Mouse (Mus musculus): ENCODE measurements at regions not wholly inside any gene's neighbourhood (a gene's known extent, or its start where the extent isn't known, plus 50 kb on each side); places are given as distances from the start of the nearest gene placed in this dataset.

DNA sequence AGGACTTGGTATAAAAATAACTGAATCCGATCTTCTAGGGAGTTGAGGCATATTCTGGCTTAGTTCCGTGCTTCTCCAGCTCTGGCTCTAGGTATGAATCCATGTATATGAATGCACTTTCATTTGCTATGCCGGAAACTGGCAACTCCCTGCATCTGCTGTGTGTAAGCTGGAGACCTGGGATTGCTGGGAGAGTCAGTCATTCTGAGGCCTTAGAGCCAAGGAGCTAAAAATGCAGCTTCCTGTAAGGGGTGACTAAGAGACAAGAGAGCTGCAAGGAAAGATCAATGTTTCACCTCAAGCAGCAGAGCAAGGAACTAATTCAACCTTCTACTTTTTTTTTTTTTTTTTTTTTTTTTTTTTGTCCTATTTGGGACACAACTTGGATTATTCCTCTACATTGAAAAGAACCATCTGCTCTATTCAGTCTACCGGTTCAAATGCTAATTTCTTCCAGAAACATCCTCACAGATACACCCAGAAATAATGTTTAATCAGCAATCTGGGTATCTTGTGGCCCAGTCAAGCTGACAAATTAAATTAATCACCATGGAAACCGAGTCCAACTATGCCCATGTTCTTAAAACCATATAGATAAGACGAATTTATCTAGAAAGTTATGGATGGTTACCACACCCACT, 292.2 kb upstream of the Map3k7 start:
- H3K9ac ChIP-seq (ENCODE audit: low read depth, low read length), result no peak overlapping the region
- no peaks in the 10 kb centered on the region for H3K27me3 ChIP-seq (replicated peaks; ENCODE audit: control insufficient read depth, insufficient read depth, low read length)
- 55% methylated on average over 6 of the region's 6 CpGs for WGBS
- H3K36me3 ChIP-seq (ENCODE audit: control insufficient read depth, insufficient read depth, low read length), result no peaks in the 10 kb centered on the region
- H3K27ac ChIP-seq (ENCODE audit: low read depth, low read length), result no peak overlapping the region
- H3K4me3 ChIP-seq (ENCODE audit: low read length), result no peak overlapping the region
- H3K4me2 ChIP-seq (ENCODE audit: low read length), result no peak overlapping the region
- no peak for ATAC-seq
- H3K4me1 ChIP-seq (ENCODE audit: control insufficient read depth, insufficient read depth, low read depth, low read length), result no peaks in the 10 kb centered on the region
- H3K9me3 ChIP-seq (ENCODE audit: control insufficient read depth, low read length), result no peaks in the 10 kb centered on the region

DNA sequence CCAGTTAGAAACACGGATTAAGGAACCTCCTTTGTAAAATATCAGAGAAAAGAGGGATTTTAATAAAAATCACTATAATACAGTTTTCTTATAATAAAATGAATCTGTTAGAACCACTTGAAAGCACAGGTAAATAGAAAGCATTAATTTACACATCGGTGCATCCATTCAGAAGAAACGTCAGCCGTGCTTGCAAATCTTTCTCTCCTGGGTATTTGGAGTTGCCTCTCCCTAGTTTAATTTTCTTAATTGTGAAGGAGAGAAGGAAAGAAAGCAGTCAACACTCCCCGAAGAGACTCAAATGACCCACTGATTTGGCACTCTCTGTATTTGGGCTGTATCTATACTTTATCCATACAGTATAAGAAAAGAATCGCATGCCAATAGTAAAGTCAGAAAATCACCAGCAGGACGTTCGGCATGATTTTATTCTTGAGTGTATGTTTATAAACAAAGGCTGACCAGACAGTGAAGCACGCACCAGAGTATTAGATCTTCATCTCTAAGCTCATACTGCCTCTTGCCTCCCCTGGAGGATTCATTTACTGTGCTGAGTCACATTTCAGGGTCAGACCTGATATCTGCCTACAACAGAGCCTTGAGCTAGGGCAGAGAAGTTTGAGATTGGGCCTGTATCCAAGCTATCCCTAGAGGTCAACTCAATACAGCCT, 291.6 kb upstream of the Map3k7 start:
- Histone ChIP-seq H3K27me3 (replicated peaks; ENCODE audit: control insufficient read depth, insufficient read depth, low read length) (no peaks in the 10 kb centered on the region), H3K4me1 (ENCODE audit: control insufficient read depth, insufficient read depth, low read depth, low read length) (no peaks in the 10 kb centered on the region), H3K36me3 (ENCODE audit: control insufficient read depth, insufficient read depth, low read length) (no peaks in the 10 kb centered on the region), H3K9me3 (ENCODE audit: control insufficient read depth, low read length) (no peaks in the 10 kb centered on the region), H3K9ac (ENCODE audit: low read depth, low read length) (no peak overlapping the region), H3K4me3 (ENCODE audit: low read length) (no peak overlapping the region), H3K4me2 (ENCODE audit: low read length) (no peak overlapping the region), H3K27ac (ENCODE audit: low read depth, low read length) (no peak overlapping the region)
- peak; percentile 34; the same call in 1 of the 2 replicates for ATAC-seq
- WGBS, result 62% methylated on average over 9 of the region's 9 CpGs

DNA sequence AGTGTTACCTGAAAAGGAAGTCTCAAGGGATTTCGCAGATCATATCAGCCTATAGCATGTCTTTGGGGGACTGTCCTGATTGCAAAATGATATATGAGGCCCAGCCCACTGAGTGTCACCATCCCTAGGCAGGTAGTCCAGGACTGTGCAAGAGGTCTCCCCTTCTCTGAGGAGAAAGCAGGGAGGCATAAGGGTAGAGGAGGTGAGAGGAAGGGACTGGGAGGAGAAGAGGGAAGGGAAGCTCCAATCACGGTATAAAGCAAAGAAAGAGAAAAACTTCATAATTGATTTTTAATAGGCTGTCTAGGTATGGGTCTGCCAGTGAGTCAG, 291.1 kb upstream of the Map3k7 start:
- no peaks in the 10 kb centered on the region for H3K36me3 ChIP-seq (ENCODE audit: control insufficient read depth, insufficient read depth, low read length)
- no peak overlapping the region for H3K27ac ChIP-seq (ENCODE audit: low read depth, low read length)
- H3K4me1 ChIP-seq (ENCODE audit: control insufficient read depth, insufficient read depth, low read depth, low read length), result no peaks in the 10 kb centered on the region
- H3K27me3 ChIP-seq (replicated peaks; ENCODE audit: control insufficient read depth, insufficient read depth, low read length), result no peaks in the 10 kb centered on the region
- no peak overlapping the region for H3K9ac ChIP-seq (ENCODE audit: low read depth, low read length)
- no peak overlapping the region for H3K4me2 ChIP-seq (ENCODE audit: low read length)
- 80% methylated on average over 2 of the region's 2 CpGs for WGBS
- H3K4me3 ChIP-seq (ENCODE audit: low read length), result no peak overlapping the region
- no peaks in the 10 kb centered on the region for H3K9me3 ChIP-seq (ENCODE audit: control insufficient read depth, low read length)
- no peak for ATAC-seq

DNA sequence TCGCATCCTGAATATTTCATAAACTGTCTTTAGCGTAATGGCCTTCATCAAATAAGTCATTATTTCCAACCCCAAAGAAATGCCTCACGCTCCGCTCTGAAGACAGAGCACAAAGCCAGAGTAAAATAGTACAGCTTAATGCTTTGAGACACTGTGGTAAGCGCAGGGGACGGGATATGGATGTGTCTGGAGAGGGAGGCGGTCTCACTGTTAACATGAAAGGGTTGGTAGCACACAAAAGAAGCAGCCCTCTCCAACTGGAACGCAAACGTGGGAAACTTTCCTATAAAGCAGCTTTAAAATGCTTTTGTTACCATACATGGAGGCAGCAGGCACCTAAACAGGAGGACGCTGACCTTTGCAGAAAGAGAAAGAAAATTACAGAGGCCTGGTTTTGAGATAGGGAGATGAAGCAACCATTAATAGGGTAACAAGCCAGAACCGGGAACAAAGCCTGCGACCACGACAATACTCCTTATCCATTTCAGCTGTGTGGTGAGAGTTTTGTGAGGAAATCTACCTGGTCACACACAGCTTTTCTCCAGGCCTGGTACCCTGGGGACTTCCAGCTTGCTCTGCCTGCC, 284.8 kb upstream of the Map3k7 start:
- Histone ChIP-seq H3K27me3 (replicated peaks; ENCODE audit: control insufficient read depth, insufficient read depth, low read length) (no peaks in the 10 kb centered on the region), H3K36me3 (ENCODE audit: control insufficient read depth, insufficient read depth, low read length) (no peaks in the 10 kb centered on the region), H3K4me3 (ENCODE audit: low read length) (no peak overlapping the region), H3K4me1 (ENCODE audit: control insufficient read depth, insufficient read depth, low read depth, low read length) (no peaks in the 10 kb centered on the region), H3K9ac (ENCODE audit: low read depth, low read length) (no peak overlapping the region), H3K27ac (ENCODE audit: low read depth, low read length) (no peak overlapping the region), H3K9me3 (ENCODE audit: control insufficient read depth, low read length) (no peaks in the 10 kb centered on the region), H3K4me2 (ENCODE audit: low read length) (no peak overlapping the region)
- 56% methylated on average over 13 of the region's 13 CpGs for WGBS
- no peak for ATAC-seq

DNA sequence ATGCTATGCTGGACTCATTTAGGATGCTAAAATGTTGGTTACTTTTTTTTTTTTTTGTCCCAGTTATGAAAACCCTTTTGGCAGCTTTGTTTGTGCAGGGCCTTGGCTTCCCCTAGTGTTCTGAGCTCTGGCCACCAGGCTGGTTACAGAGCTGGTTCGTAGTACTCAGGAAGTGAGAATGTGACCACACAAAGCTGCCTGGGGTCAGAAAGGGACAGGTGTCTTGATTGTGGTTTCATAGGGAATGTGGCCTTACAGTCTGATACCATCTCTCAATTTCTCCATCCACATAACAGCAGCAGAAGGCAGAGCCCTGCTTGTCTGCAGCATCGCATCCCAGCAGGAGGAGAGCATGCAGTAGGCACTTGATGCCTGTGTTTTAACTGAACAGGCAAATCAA, 282.9 kb upstream of the Map3k7 start:
- ATAC-seq, result no peak
- Histone ChIP-seq H3K4me1 (ENCODE audit: control insufficient read depth, insufficient read depth, low read depth, low read length) (no peaks in the 10 kb centered on the region), H3K4me2 (ENCODE audit: low read length) (no peak overlapping the region), H3K36me3 (ENCODE audit: control insufficient read depth, insufficient read depth, low read length) (no peaks in the 10 kb centered on the region), H3K27ac (ENCODE audit: low read depth, low read length) (no peak overlapping the region), H3K9me3 (ENCODE audit: control insufficient read depth, low read length) (no peaks in the 10 kb centered on the region), H3K27me3 (replicated peaks; ENCODE audit: control insufficient read depth, insufficient read depth, low read length) (no peaks in the 10 kb centered on the region), H3K9ac (ENCODE audit: low read depth, low read length) (no peak overlapping the region), H3K4me3 (ENCODE audit: low read length) (no peak overlapping the region)
- 84% methylated on average over 2 of the region's 2 CpGs for WGBS

DNA sequence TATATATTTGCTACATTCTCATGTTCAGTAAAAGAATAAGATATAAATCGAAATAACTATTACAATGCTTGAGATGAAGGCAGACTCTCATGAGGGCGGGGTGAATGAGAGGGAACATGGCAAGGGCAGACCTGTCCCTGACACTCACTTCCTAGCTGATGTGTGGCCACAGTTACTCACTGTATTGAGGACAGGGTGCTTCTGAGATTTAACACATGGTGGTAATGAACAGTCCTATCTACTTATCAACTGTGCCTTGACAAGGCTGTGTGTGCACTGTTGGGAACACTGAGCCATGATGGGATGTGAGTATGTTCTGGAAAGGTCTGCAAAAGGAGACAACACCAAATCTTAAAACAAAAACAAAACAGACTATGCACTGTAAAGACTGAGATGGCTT, 274.8 kb upstream of the Map3k7 start:
- ATAC-seq, result no peak
- H3K9me3 ChIP-seq (ENCODE audit: control insufficient read depth, low read length), result no peaks in the 10 kb centered on the region
- no peaks in the 10 kb centered on the region for H3K36me3 ChIP-seq (ENCODE audit: control insufficient read depth, insufficient read depth, low read length)
- no peak overlapping the region for H3K4me3 ChIP-seq (ENCODE audit: low read length)
- 88% methylated on average over 2 of the region's 2 CpGs for WGBS
- no peaks in the 10 kb centered on the region for H3K27me3 ChIP-seq (replicated peaks; ENCODE audit: control insufficient read depth, insufficient read depth, low read length)
- no peak overlapping the region for H3K9ac ChIP-seq (ENCODE audit: low read depth, low read length)
- no peak overlapping the region for H3K4me2 ChIP-seq (ENCODE audit: low read length)
- H3K27ac ChIP-seq (ENCODE audit: low read depth, low read length), result no peak overlapping the region
- no peaks in the 10 kb centered on the region for H3K4me1 ChIP-seq (ENCODE audit: control insufficient read depth, insufficient read depth, low read depth, low read length)

DNA sequence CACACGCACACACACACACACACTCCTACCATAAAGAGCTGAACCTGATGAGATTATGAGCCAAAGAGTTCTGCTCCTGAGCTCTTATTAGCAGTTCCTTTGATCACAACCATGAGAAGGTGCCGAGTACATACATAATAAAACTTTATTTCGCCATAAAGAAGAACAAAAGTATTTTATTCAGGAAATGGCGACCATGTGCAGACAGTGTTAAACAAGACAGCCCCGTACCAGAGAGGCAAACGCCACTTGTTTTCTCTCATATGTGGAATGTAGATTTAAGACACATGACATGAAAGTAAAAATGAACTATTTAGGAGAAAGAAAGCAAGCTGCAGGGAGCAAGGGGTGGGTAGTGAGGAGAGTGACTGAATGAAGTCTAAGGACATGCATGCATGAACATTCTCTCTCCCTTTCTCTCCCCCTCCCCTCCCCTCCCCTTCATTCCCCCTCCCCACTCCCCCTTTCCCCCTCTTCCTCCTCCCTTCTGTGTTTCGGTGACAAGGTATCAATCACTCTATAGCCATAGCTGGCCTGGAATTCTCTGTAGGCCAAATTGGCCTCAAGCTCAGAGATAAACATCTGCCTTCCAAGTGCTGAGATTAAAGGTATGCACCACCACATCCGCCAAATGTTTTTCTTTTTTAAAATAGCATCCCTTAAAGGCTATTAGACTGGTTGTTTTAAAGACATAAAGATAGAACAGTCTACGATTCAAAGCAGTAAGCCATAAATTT, 266.0 kb upstream of the Map3k7 start:
- H3K4me3 ChIP-seq (ENCODE audit: low read length), result no peak overlapping the region
- H3K27me3 ChIP-seq (replicated peaks; ENCODE audit: control insufficient read depth, insufficient read depth, low read length), result no peaks in the 10 kb centered on the region
- WGBS, result 62% methylated on average over 9 of the region's 9 CpGs
- no peak overlapping the region for H3K9ac ChIP-seq (ENCODE audit: low read depth, low read length)
- no peaks in the 10 kb centered on the region for H3K9me3 ChIP-seq (ENCODE audit: control insufficient read depth, low read length)
- no peaks in the 10 kb centered on the region for H3K36me3 ChIP-seq (ENCODE audit: control insufficient read depth, insufficient read depth, low read length)
- H3K4me1 ChIP-seq (ENCODE audit: control insufficient read depth, insufficient read depth, low read depth, low read length), result no peaks in the 10 kb centered on the region
- no peak for ATAC-seq
- no peak overlapping the region for H3K4me2 ChIP-seq (ENCODE audit: low read length)
- no peak overlapping the region for H3K27ac ChIP-seq (ENCODE audit: low read depth, low read length)

DNA sequence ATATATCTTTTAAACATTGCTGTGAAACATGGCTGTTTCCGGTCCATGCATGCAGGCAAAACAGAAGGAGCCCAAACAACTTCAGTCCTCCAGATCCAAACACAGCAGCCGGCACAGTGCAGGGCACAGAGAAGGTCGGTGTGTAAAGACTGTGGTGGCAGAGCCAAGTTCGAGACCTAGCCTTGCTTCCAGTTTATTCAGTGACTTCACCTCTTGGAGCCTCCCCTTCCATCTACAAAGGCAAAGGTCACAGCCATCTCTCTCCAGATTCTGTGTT, 265.5 kb upstream of the Map3k7 start:
- 83% methylated on average over 4 of the region's 4 CpGs for WGBS
- Histone ChIP-seq H3K27me3 (replicated peaks; ENCODE audit: control insufficient read depth, insufficient read depth, low read length) (no peaks in the 10 kb centered on the region), H3K4me3 (ENCODE audit: low read length) (no peak overlapping the region), H3K27ac (ENCODE audit: low read depth, low read length) (no peak overlapping the region), H3K36me3 (ENCODE audit: control insufficient read depth, insufficient read depth, low read length) (no peaks in the 10 kb centered on the region), H3K9me3 (ENCODE audit: control insufficient read depth, low read length) (no peaks in the 10 kb centered on the region), H3K4me2 (ENCODE audit: low read length) (no peak overlapping the region), H3K9ac (ENCODE audit: low read depth, low read length) (no peak overlapping the region), H3K4me1 (ENCODE audit: control insufficient read depth, insufficient read depth, low read depth, low read length) (no peaks in the 10 kb centered on the region)
- ATAC-seq, result no peak

DNA sequence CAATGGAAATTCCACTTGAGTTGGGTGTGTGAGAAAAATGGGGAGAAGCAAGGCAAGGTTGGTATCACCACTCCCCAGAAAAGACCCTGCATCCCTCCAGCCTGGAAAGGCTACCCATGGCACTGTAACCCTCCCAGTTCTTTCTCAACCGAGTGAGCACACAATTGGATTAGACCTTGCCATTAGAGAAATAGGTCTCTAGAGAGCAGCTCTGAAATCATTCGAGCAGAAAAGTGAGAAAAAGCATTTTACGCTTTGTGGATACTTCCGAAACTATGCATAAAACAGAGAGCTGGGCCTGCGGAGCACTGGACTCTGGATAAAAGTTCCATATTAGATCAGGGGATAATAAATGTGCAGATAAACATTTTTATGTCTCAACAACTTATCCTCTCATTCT, 264.6 kb upstream of the Map3k7 start:
- no peaks in the 10 kb centered on the region for H3K27me3 ChIP-seq (replicated peaks; ENCODE audit: control insufficient read depth, insufficient read depth, low read length)
- H3K9ac ChIP-seq (ENCODE audit: low read depth, low read length), result no peak overlapping the region
- no peak overlapping the region for H3K4me2 ChIP-seq (ENCODE audit: low read length)
- no peaks in the 10 kb centered on the region for H3K4me1 ChIP-seq (ENCODE audit: control insufficient read depth, insufficient read depth, low read depth, low read length)
- H3K4me3 ChIP-seq (ENCODE audit: low read length), result no peak overlapping the region
- WGBS, result 64% methylated on average over 5 of the region's 5 CpGs
- H3K27ac ChIP-seq (ENCODE audit: low read depth, low read length), result no peak overlapping the region
- H3K36me3 ChIP-seq (ENCODE audit: control insufficient read depth, insufficient read depth, low read length), result no peaks in the 10 kb centered on the region
- ATAC-seq, result no peak
- no peaks in the 10 kb centered on the region for H3K9me3 ChIP-seq (ENCODE audit: control insufficient read depth, low read length)
